ENCODE assay signal across 25 mouse cellular contexts in the genomic region with DNA sequence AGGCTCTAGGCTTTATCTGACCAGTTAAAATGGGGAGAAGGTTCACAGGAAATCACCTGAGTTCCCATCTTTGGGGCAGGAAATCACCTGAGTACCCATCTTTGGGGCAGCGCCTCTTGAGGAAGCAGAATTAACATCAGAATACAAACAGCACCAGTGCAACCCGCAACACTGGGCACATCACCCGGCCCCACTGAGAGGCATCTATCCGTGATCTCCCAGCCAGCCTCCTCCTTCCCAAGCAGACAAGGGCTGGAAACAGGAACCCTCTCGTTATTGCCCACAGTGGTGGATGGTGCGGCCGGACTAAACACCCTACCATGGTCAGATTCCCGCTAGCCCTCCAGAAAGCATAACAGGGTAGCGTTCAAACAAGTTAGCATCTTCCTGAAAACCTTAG.
"Had no signal": no experiment of that assay in that cellular context is flagged by ENCODE, and none has a peak within 500 bp of the region (broad histone marks: within the 10 kb centered on the region; RNA-seq: fewer than 3 reads in every experiment).

No protein-coding gene starts in this region.

- H3K4me3 ChIP-seq: heart, embryonic 13.5 days; heart, embryonic 15.5 days; hindbrain, embryonic 13.5 days; hindbrain, embryonic 15.5 days; kidney, embryonic 15.5 days; limb, embryonic 13.5 days; limb, embryonic 15.5 days; liver, embryonic 13.5 days; liver, embryonic 15.5 days had no signal

- H3K27ac ChIP-seq: heart, embryonic 13.5 days; heart, embryonic 15.5 days; hindbrain, embryonic 13.5 days; hindbrain, embryonic 15.5 days; hindbrain, postnatal 0 days; kidney, embryonic 15.5 days; kidney, postnatal 0 days; limb, embryonic 13.5 days; limb, embryonic 15.5 days; liver, embryonic 13.5 days; liver, embryonic 15.5 days had no signal

- H3K9me3 ChIP-seq: heart, embryonic 13.5 days; heart, embryonic 15.5 days; hindbrain, embryonic 13.5 days; hindbrain, embryonic 15.5 days; kidney, embryonic 15.5 days; limb, embryonic 13.5 days; limb, embryonic 15.5 days; liver, embryonic 13.5 days; liver, embryonic 15.5 days had no signal

- DNase-seq: gastrocnemius, postnatal 14 days; gastrocnemius, postnatal 36 days; heart, adult 18-20 months; heart, postnatal 36 days; kidney, adult 11 months; kidney, adult 2 months; kidney, adult 9 months; kidney, postnatal 14 days; kidney, postnatal 36 days; layer of hippocampus, adult 9-11 months; layer of hippocampus, postnatal 36 days; left cerebral cortex, postnatal 4 days; liver, embryonic 13.5 days had no signal

- H3K4me1 ChIP-seq: liver, embryonic 13.5 days; liver, embryonic 15.5 days had no signal

- H3K36me3 ChIP-seq: heart, embryonic 13.5 days; heart, embryonic 15.5 days; hindbrain, embryonic 13.5 days; hindbrain, embryonic 15.5 days; kidney, embryonic 15.5 days; limb, embryonic 13.5 days; limb, embryonic 15.5 days; liver, embryonic 13.5 days; liver, embryonic 15.5 days had no signal

- H3K4me2 ChIP-seq: heart, embryonic 11.5 days; heart, embryonic 13.5 days; heart, embryonic 15.5 days; hindbrain, embryonic 13.5 days; hindbrain, embryonic 15.5 days; kidney, embryonic 15.5 days; limb, embryonic 13.5 days; limb, embryonic 15.5 days; liver, embryonic 13.5 days; liver, embryonic 15.5 days had no signal

- H3K9ac ChIP-seq: heart, embryonic 13.5 days; heart, embryonic 15.5 days; hindbrain, embryonic 13.5 days; hindbrain, embryonic 15.5 days; kidney, embryonic 15.5 days; limb, embryonic 13.5 days; limb, embryonic 15.5 days; liver, embryonic 13.5 days; liver, embryonic 15.5 days had no signal

- ATAC-seq: hindbrain, postnatal 0 days; intestine, embryonic 16.5 days had no signal
